Mouse (Mus musculus) ES-E14 (cell line): Measurements from ENCODE around the gene Olfr44.

Source experiments
- HCFC1 ChIP-seq: IDR thresholded peaks from 2 replicates; pipeline ENCODE4 v1.6.1; 2012; ENCODE audit warnings: low read length, inconsistent platforms, borderline replicate concordance; ENCODE audit not compliant: insufficient read depth
- ZNF384 ChIP-seq: IDR thresholded peaks from 2 replicates; pipeline ENCODE4 v1.6.1; 2012; ENCODE audit warnings: low read depth, low read length, inconsistent platforms

GRCm38 (mm10) chr9:39456401-39456800, 37.4 kb downstream of the Olfr44 start, which contains the start of gene Olfr954:
- TF ChIP-seq HCFC1 (no peak), ZNF384 (no peak)
